Mouse (Mus musculus): ENCODE results near the gene Card9. TPM values are rescaled to one million over a fixed set of nuclear protein-coding genes. Genes with fewer than 3 reads are reported as not detected.
"Not testable (repeated sequence)": the region's sequence is repeated elsewhere in the genome, so short reads cannot be mapped to it uniquely, and the experiment has no call there.

Gene Card9
- total RNA-seq (2021): 1 to 10 TPM; 1.1 to 1.2 TPM
- long read RNA-seq, experiment 1, partial matches to known transcripts: 0 of 1 reads
- long read RNA-seq, experiment 1, other reads (novel, unspliced or antisense): 0 of 1 reads
- long read RNA-seq, experiment 2, partial matches to known transcripts: 0 of 3 reads
- long read RNA-seq, experiment 2, other reads (novel, unspliced or antisense): 2 of 3 reads

DNA sequence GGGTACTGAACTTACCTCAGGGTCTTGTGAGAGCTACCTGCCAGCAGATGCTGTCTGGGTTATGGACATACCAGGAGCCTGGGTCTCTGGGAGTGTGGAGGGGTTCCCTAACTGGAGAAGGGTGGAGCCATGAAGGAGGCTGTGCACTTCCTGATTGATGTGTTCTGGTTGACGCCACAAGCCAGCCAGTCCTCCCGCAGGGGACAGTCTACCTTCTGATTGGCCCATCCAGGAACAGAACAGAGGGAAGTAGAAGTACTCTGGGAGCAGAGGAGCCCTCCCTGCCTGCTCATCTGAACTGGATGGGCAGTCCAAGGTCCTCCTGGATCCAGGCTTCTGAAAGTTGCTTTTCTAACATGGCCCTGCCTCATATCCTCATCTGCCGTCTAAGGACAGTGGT, at the start of gene Card9:
Card9 (minus strand) TSS at position 147 of the 400 bp plus-strand sequence.
- DNase-seq (ENCODE audit: low spot score in 2 of 2): no peak

DNA sequence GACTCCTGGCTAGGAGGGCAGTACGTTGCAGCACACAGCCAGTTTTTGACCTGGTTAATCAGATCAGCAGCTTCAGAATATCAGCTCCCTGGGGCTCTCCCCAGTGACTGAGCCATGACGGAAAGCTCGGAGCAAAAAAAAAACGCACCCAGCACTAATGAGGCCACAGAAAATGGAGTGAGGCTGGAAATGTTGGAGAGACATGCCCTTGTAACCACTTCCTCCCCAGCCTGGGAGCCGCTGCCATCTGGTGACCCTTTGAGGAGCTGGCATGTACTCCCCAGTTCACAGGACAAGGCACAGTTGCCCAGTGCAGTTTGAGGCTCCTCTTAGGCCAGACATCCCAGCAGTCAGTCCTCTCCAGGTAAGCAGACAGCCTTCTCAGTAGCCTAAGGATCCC, 49.4 kb upstream of the Card9 start:
- DNase-seq (ENCODE audit: low spot score in 2 of 2): no peak

DNA sequence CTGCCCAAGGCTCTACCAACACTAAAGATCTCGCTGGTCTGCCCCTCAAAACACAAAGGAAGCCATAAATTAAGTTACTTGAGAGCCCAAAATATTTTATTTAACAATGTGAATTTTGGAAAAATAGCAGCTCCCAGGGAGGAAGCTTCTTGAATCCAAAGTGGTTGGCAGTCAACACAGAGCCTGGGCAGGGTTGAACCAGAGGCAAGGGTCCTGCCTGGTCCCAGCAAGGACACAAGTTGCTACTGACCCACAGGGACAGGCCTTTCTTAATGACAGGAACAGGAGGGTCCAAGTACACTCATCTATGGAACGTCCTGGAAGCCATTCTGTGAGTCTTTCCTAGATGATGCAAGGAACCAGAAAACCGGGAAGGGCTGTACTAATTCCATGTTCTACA, 48.6 kb upstream of the Card9 start:
- no peak for DNase-seq (ENCODE audit: low spot score in 2 of 2)

DNA sequence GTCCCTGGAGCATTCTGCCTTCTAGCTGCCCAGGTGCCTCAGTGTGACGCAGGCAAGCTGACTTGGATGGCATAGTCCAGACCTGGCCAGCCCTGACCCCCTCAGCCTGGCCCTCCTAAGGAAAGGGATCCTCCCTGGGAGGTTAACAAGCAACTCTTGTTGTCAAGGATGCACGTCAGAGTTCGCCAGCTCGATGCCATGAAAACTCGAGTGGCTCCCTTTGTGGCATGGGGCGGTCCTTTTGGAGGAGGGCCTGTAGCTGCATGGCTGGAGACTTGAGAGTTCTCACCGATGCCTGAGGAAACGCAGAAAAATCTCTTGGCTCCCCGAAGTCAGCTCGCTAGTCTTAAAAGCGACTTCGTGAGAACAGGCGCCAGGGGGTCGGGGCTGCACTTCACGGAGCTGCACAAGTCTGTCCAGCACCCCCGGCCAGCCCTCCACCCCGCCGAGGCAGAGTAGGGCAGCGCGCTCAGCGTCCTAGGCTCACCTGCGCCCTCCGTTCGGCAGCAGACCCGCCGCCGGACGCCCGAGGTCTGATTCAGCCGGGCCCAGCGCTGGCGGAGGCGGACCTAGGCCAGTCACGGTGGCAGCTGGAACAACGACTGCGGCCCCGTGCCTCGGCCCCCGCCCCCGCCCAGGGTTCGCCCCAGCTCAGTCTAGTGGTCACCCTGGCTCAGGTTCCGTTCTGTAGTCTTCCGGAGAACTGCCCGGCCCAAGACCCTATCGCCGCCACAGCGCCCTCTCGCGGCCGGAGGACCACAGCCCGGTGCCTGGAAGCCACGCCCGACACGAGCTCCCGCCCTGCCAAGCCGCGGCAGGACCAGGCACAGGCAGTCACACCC, 48.0 kb upstream of the Card9 start, which contains the start of gene Inpp5e:
Inpp5e (minus strand) TSS at position 689 of the 842 bp plus-strand sequence.
- peak; percentile 99 for DNase-seq (ENCODE audit: low spot score in 2 of 2)

DNA sequence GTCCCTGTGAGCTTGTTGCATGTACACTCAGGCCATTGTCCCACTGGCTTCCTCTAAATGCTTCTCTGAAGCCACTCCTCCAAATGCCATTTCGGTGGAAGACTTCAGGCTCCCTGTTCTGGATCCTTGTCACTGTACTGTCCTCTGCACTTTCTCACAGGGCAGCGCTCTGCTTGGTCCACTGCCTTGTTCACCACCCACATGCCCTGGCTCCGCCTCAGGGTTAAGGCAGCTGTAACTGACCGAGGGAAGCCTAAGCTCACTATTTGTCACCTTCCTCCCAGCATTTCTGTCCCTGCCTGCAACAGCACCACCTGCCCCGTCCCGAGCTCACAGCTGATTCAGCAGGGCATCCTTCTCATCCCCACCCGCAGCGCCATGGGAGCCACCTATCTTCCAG, 42.6 kb upstream of the Card9 start:
- no peak for DNase-seq (ENCODE audit: low spot score in 2 of 2)

DNA sequence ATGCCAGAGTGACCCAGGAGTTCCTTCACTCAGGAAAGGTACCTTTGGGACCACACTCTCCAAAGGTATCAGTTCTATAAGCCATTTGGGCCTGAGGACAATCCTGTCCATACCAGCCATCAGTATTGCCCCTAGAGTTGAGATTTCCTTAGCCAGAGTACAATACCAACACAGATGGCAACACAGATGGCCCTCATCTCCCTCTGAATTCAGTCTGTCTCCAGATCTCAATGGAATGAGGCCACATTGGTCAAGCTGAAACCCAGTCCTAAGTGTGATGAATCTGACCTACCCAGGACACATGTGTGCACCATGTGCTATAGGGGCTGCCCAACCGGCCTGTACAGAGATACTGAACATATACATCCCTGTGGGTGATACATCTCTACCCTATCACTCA, 41.5 kb upstream of the Card9 start:
- no peak for DNase-seq (ENCODE audit: low spot score in 2 of 2)

DNA sequence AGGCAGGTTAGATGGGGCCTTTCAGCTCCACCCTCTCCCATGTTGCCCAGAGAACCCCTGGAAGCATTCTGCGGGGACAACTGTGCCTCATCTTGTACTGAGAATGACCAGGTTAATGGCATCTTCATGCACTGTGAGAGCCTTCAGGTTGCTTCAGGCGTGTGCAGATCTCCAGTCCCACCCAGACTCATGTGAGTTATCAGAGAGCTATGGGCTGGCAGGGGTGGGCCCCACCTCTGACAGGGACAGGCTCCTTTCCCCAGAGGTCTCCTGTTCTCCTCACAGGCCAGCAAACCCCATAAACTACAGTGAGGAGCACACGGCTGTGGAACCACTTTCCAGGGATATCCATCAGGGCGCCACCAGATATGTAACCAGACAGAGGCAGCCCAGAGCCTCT, 40.3 kb upstream of the Card9 start:
- DNase-seq (ENCODE audit: low spot score in 2 of 2): no peak

DNA sequence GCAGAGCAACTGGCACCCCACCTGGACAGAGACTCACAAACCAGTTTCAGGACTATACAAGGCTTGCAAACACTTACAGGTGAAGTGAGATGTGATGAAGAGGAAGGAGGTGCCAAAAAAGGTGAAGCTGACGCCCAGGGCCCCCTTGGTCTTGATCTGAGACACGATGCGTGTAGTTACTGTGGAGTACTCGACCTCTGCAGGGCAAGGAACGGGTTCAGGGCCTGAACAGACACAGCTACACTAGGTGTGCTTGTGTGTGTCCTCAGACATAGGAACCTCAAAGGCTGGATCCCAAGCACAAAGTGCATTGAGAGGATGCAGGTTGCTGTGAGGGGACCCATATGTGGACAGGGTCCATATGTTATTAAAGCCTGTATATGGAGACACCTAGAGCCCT, 39.6 kb upstream of the Card9 start:
- no peak for DNase-seq (ENCODE audit: low spot score in 2 of 2)

DNA sequence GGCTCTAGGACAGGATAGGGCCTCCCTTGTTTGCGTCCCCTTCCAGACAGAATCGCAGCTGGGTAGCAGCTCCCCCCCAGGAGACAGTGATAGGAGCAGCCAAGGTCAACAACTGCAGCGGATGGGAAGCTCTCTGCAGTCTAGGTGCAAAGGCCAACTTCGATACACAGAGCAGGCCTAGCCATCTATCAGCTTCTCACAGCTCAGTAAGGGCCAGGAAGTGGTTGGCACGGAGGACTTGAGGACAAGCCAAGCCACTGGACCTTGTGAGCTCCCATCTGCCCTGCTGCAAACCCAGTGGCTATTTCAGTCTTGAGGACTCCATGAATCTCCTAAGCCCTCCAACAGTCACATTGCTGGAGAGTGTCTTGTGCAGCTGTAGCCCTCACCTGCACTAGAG, 38.9 kb upstream of the Card9 start:
- DNase-seq (ENCODE audit: low spot score in 2 of 2): no peak

DNA sequence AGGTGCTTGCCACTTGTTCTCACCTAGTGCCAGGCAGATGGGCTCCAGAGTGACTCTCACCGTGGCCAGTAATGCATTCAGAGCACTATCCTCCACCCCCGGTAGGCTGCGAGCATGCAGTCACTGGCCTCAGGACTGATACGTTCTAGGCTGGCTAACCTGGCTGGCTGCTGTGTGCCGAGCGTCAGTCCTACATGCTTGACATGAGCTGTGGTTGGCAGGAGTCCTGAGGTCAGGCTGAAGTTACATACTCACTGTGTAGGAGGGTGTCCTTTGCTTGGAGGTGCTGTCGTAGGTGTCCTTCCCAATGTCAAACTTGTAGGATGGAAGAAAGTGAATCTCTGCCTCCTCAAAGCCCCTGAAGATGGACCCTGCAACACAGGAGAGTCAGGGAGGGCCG, 38.3 kb upstream of the Card9 start:
- no peak for DNase-seq (ENCODE audit: low spot score in 2 of 2)

DNA sequence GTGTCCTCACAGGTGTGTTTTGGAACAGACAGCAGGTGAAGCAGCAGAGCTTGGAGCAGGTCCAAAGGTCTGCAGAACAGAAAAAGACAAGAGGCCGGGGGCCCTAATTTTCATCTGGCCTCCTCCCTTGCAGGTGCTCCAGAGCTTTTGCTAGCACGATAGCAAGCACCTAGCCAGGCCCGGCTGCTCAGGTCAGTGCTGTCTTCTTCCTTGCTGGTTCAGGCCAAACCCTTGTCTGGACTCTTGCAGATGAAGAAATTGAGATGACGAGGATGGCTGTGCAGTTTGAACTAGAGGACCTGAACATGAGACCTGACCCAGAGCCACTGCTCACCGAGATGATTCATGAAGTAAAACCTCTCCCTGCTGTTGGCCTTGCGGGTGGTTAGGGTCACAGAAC, 30.9 kb upstream of the Card9 start:
- no peak for DNase-seq (ENCODE audit: low spot score in 2 of 2)

DNA sequence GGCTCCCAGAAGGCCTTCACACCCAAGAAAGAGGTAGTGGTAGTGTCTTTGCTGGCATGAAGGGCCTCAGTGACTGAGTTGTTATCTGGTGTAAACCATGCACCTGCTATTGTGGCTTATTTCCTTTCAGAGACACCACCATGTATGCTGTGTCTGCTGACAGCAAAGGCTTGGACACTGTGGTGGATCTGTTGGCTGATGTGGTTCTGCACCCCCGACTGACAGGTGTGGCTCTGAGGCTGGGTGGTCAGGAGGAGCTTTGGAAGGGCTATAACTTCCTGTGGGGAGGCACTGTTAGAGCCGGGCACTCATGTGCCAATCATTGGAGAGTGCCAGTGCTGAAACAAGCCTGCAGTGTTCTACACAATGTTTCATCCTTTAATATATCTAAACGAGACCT, 30.2 kb upstream of the Card9 start:
- DNase-seq (ENCODE audit: low spot score in 2 of 2): no peak

DNA sequence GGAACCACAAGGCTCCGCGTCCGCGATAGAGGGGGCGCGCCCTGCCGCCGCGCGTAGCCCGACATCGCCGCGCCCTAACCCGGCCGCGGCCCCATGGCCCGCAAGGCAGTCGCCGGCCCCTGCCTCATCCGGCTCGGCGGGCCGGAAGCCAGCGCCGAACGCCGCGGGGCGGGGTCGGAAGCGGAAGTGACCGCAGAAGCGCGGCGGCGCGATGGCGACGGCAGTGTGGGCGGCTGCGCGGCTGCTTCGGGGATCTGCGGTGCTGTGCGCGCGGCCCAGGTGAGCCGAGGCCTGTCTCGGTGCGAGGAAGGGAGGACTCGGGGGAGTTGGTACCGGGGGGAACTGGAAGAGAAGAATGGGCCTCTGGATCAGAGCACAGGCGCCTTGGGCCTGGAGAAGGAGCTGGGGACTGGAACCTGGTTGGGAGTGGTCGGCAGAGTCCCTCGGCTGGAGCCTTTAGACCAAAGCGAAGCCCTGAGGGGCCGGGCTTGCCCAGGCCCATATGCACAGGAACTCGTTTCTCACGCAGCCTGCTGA, 28.5 kb upstream of the Card9 start, which contains the start of the genes Entr1 and Pmpca:
Entr1 (minus strand) TSS at position 163 of the 537 bp plus-strand sequence.
Pmpca (plus strand) TSS at position 186 of the 537 bp plus-strand sequence.
- peak; percentile 70 to 72 for DNase-seq (ENCODE audit: low spot score in 2 of 2)

DNA sequence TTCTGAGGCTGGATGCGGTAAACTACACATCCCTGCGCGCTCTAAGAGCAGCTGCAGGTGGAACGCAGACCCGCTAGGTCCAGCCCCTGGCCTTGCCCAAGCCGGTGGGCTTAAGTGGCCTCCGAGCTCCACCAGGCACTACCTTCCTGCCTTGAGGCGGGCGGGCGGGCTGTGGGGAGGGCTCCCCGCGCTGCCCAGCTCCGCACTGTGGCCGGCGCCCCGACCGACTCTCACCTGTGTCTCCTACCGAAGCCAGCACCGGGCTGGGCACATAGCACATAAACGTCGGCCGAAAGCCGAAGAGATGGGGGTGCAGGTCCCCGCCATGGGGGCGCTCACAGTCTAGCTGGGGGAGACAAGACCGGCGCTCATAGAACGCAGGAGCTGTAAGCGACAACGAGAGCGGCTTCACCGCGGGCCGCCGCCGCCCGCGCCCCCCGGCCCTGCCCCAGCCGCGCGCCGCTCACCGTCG, 28.0 kb upstream of the Card9 start:
- DNase-seq (ENCODE audit: low spot score in 2 of 2): no peak

DNA sequence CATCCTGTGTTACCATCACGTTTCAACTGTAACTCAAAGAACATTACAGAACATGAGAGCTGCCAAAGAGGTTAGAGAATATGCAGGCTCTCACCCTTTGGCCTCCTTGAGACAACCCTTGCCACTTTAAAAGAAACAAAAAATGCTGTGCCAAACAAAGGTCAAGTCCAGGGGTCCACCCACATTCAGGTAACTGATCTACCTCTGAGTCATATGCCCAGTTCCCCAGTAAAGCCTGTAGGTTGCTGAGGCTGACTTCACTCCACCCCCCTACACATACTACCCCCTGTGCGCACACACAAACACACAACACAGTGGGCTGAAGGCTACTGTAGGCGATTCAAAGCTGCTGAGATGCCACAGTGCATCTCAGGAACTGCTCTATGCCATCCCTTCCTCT, 27.0 kb upstream of the Card9 start:
- no peak for DNase-seq (ENCODE audit: low spot score in 2 of 2)

DNA sequence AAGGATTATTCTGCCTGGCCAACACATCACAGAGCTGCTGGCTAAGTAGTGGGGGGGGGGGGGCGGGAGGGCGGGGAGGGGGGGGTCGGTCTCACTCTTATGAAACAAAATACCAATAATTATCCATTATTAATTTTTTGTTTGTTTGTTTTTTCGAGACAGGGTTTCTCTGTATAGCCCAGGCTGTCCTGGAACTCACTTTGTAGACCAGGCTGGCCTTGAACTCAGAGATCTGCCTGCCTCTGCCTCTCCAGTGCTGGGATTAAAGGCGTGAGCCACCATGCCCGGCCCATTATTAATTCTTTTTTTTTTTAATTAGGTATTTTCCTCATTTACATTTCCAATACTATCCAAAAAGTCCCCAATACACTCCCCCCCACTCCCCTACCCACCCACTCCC, 20.2 kb upstream of the Card9 start:
- DNase-seq (ENCODE audit: low spot score in 2 of 2): not testable (repeated sequence)

DNA sequence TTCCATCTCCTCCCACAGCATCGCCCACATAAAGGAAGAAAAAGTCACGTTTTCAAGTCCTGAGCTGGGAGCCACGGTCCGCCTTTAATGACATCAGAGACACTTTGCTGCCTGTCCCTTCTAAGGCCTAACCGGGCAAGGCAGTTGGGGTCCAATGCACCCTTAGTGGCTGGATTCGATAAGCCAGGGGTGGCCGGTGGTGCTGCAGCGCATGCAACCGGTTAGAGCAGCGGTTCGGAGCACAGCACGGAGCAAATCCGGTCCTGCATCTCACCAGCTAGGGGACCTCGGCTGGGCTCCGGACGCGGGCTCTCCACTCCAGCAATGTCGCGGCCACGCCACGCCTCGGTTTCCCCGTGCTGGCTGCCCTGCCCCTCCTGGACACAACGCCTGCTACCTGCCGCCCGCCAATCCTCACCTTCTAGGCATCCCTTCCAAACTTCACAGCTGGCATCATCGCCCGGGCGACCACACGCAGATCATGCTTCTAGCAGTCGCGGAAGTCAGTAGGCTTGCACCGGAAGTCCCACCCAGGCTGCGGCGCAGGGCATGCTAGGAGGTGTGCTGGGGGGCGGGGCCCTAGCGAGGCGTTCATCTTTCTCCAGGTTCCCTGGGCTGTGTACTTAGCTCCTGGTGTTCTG, 19.5 kb upstream of the Card9 start, which contains the start of gene Snapc4:
Snapc4 (minus strand) TSS at position 523 of the 641 bp plus-strand sequence.
- DNase-seq (ENCODE audit: low spot score in 2 of 2): peak; percentile 57 to 72

DNA sequence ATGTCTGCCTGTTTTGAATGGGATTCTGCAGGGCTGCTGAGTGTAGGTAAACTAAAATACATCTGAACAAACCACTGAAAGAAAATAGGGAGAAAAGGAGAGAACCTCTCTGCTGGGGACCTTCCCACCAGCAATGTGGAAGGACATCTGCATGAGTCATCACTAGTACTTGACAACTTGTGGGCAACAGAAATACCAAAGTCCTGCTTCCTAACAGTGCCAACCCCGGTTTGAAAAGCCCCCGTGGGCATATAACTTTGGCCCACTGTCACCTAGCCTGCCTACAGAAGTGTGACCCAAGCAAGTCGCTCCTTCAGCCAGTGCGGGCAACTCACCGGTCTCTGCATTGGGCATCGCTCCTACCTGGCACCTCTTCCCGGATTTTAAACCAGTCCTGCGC, 11.7 kb upstream of the Card9 start:
- no peak for DNase-seq (ENCODE audit: low spot score in 2 of 2)

DNA sequence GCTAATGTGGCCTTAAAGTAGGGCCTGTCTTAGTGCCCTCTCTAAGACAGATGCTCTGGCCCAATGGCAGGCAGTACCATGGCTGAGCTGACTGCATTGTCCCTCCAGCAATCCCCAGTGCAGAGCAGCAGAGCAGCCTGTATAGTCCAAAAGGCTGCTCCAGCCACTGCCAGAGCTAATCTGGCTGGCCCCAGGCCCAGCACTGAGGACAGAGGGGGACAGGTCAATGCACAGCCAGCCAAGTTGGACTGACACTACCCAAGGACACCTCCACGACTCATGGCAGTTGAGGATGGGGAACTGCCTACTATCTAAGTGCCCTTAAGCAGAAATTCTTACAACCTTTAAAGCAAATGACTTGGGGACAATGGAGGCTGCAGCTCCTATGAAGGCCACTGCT, 7.9 kb upstream of the Card9 start:
- no peak for DNase-seq (ENCODE audit: low spot score in 2 of 2)

DNA sequence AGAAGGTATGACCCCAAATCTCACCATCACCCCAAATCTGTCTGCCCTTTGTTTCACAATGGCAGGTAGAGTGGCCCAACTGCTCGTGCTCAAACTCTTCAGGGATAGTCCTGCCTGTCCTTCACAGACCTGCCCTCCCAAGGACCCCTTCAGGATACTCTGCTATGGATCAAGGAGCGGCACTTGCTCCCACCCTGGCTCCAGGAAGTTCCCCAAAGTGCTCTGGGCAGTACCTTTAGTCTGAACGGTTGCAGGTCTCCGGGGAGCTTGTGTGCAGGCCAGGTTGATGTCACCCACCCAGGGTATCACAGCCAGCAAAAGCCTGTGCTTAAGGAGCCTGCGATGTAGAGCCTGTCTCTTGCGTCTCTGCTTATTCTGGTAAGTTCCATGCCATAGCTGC, 7.2 kb upstream of the Card9 start:
- DNase-seq (ENCODE audit: low spot score in 2 of 2): no peak

DNA sequence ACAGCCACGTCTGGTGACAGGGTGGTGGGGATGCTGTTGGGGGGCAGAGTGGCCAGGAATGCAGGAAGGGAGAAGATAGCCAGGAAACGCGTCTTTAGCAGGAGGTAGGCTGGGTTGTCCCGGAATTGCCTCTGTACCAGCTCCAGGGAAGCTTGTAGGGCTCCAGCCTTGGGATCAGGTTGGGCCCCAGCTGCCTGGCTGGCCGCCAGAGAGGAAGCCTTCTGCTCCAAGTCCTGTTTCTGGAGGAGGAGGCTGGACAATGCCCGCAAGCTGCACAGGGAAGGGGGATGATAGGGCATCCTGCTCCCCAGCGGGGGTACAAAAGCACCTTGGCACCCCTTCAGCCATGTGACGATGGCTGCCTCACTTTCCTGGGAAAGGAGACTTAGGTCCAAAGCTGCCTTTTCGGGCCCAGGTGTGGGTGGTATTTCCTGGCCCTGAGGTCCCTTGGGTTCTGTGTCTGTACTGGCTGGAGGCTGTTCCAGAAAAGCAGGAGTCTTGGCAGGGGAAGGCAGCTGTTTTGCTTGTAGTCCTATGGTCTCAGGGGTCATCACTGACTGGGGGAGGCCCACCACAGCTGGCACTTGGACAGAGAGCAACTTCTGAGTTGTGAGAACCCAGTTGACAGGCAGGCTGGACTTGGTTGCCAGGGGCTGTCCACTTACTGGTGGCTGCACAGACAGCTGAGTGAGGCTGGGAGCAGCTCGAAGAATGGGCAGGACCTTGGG, 4.2 kb upstream of the Card9 start:
- DNase-seq (ENCODE audit: low spot score in 2 of 2): peak; percentile 46 to 57
